Mouse (Mus musculus) neural tube, embryonic 14.5 days (tissue): ENCODE data around the gene Taar3. TPM values are rescaled to one million over a fixed set of nuclear protein-coding genes. Genes with fewer than 3 reads are reported as not detected.

Source experiments
- ATAC-seq: fragments of 200-750 bp; cut with Nextera tagmentation; 2 replicates; pipeline ENCODE4 v1.8.0; 2017; ENCODE audit warnings: low read depth, mild to moderate bottlenecking, moderate TSS enrichment, moderate library complexity
- H3K27ac ChIP-seq: fragments of 300-500 bp; sonication (generic); 2 replicates; pipeline ENCODE4 v1.5.1; 2014; ENCODE audit warnings: low read depth, mild to moderate bottlenecking, control low read depth, low read length, moderate library complexity, mixed read lengths
- H3K27me3 ChIP-seq: fragments of 300-500 bp; sonication (generic); 2 replicates; pipeline ENCODE4 v1.6.1; 2014; ENCODE audit warnings: low read length; ENCODE audit not compliant: control insufficient read depth, insufficient read depth
- H3K36me3 ChIP-seq: fragments of 300-500 bp; sonication (generic); 2 replicates; pipeline ENCODE4 v1.6.1; 2014; ENCODE audit warnings: low read length, mixed read lengths; ENCODE audit not compliant: control insufficient read depth, insufficient read depth
- H3K4me1 ChIP-seq: fragments of 300-500 bp; sonication (generic); 2 replicates; pipeline ENCODE4 v1.6.1; 2014; ENCODE audit warnings: low read length; ENCODE audit not compliant: control insufficient read depth, insufficient read depth
- H3K4me2 ChIP-seq: fragments of 300-500 bp; sonication (generic); 2 replicates; pipeline ENCODE4 v1.6.1; 2014; ENCODE audit warnings: mild to moderate bottlenecking, low read depth, low read length, control low read depth
- H3K4me3 ChIP-seq: fragments of 300-500 bp; sonication (generic); 2 replicates; pipeline ENCODE4 v1.5.1; 2014; ENCODE audit warnings: low read depth, low read length, control low read depth, mixed read lengths
- H3K9ac ChIP-seq: fragments of 300-500 bp; sonication (generic); replicated peaks from 2 replicates; pipeline ENCODE4 v1.6.1; 2014; ENCODE audit warnings: low read depth, mild to moderate bottlenecking, control low read depth, low read length, mixed read lengths
- H3K9me3 ChIP-seq: fragments of 300-500 bp; sonication (generic); 2 replicates; pipeline ENCODE4 v1.6.1; 2016; ENCODE audit warnings: low read length; ENCODE audit not compliant: control insufficient read depth
- WGBS: fragments of 180-500 bp; shearing (Covaris S2); extraction: QIAGEN DNeasy Blood & Tissue Kit; methylation state at CpG from one replicate; pipeline ENCODE4 v1.1.7; 2014; 5-methylcytosine and 5-hydroxymethylcytosine counted together
- polyA plus RNA-seq: library from polyadenylated mRNA; unstranded; fragments of >200 nt; fragmentation: Nextera tagmentation; extraction: Ambion mirVana; gene quantifications from 2 replicates; pipeline ENCODE4 v1.2.1, GENCODE M21; 2014

Gene Taar3
- not detected in 2 replicates for polyA plus RNA-seq

DNA sequence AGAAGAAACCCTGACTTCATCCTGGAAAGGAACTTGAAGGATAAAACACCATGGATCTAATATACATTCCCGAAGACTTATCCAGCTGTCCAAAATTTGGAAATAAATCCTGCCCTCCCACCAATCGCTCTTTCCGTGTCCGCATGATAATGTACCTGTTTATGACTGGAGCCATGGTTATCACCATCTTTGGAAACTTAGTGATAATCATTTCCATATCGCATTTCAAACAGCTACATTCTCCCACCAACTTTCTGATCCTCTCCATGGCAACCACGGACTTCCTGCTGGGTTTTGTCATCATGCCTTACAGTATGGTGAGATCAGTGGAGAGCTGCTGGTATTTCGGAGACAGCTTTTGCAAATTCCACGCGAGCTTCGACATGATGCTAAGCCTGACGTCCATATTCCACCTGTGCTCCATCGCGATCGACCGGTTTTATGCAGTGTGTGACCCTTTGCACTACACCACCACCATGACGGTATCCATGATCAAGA, at the start of gene Taar3:
TSS of gene Taar3 (plus strand) at position 51 of the 498 bp plus-strand sequence.
- no peak for ATAC-seq
- Histone ChIP-seq H3K27ac (no peak within 1 kb of the TSS), H3K36me3 (no peaks in the 10 kb centered on the region), H3K4me2 (no peak within 1 kb of the TSS), H3K4me3 (no peak within 1 kb of the TSS), H3K9me3 (no peaks in the 10 kb centered on the region), H3K27me3 (no peaks in the 10 kb centered on the region), H3K4me1 (no peaks in the 10 kb centered on the region), H3K9ac (no peak within 1 kb of the TSS)
- 85% methylated on average over 16 of the region's 16 CpGs for WGBS

DNA sequence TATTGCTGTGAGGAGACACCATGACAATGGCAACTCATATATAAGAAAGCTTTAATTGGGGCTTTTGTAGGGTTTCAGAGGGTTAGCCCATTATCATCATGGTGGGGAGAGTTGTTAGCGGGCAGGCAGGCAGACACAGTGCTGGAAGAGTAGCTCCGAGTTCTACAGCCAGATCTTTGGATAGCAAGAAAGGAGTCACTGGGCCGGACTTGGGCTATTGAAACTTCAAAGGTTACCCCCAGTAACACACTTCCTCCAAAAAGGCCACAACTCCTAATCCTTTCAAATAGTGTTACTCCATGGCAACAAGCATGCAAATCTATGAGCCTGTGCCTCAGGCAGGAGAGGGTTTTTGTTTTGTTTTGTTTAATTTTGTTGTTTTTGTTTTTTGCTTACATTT, 48.2 kb upstream of the Taar3 start:
- Histone ChIP-seq H3K9me3 (no peaks in the 10 kb centered on the region), H3K27me3 (no peaks in the 10 kb centered on the region), H3K27ac (no peak overlapping the region), H3K4me2 (no peak overlapping the region), H3K4me3 (no peak overlapping the region), H3K4me1 (no peaks in the 10 kb centered on the region), H3K9ac (no peak overlapping the region), H3K36me3 (no peaks in the 10 kb centered on the region)
- 47% methylated on average over 3 of the region's 3 CpGs for whole genome bisulfite sequencing
- no peak for ATAC-seq

DNA sequence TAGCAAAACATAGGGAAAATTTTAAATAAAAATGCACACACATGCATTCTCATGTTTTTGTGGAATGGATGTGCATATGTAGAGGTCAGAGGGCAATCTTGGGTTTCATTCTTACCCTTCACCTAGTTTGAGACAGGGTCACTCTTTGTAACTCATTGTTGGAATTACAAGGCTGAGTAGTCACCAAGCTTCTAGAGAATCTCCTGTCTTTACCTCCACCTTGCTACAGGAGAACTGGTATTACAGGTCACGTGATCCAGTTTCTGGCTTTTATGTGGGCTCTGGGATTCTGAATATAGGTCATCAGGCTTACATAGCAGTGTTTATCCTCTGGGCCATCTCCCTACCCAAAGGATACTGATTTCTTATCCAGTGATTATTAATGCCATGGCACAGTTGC, 43.7 kb upstream of the Taar3 start:
- Histone ChIP-seq H3K36me3 (no peaks in the 10 kb centered on the region), H3K27me3 (no peaks in the 10 kb centered on the region), H3K4me3 (no peak overlapping the region), H3K9ac (no peak overlapping the region), H3K27ac (no peak overlapping the region), H3K9me3 (no peaks in the 10 kb centered on the region), H3K4me2 (no peak overlapping the region), H3K4me1 (no peaks in the 10 kb centered on the region)
- ATAC-seq, result no peak
- WGBS, result 97% methylated on average over 1 of the region's 1 CpGs

DNA sequence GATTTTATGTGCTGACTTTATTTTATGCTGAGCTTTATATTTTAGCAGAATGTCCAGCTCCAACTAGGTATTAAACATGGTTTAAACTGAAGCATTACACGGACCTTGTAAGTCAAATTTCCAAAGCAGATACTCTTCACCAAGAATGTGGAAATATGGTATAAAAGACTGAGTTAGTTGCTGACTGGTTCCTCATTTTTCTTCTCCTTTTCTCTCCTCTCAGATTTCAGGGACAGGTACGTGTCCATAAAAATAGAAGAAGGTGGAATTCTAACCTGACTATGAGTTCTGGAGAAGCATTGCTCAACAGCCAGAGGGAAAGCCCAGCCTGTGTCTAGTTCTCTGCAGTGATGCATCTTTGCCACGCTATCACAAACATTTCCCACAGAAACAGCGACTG, 29.3 kb upstream of the Taar3 start, which contains the start of gene Taar1:
TSS of gene Taar1 (plus strand) at position 301 of the 400 bp plus-strand sequence.
- H3K4me2 ChIP-seq, result no peak within 1 kb of the TSS

DNA sequence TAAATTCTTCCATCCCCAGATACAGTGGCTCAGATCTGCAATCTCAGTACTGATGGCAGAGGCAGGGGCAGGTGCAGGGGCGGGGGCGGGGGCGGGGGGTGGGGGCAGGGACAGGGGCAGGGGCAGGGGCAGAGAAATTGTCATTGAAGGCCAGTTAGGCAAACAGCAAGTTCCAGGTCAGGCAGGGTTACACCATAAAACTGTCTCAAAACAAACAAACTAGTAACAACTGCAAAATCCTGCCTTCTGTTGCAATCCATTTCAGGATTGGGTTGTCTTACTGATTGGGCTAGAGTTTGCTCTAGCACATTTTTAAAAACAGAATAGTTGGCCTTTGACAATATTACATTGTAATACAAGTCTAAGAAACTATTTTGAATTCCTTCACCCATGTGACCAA, 26.9 kb upstream of the Taar3 start:
- Histone ChIP-seq H3K4me3 (no peak overlapping the region), H3K27me3 (no peaks in the 10 kb centered on the region), H3K4me2 (no peak overlapping the region), H3K27ac (no peak overlapping the region), H3K36me3 (no peaks in the 10 kb centered on the region), H3K4me1 (no peaks in the 10 kb centered on the region), H3K9me3 (no peaks in the 10 kb centered on the region), H3K9ac (no peak overlapping the region)
- no peak for ATAC-seq
- 70% methylated on average over 3 of the region's 3 CpGs for WGBS

More for the DNA sequence above, 29.3 kb upstream of the Taar3 start, which contains the start of gene Taar1:
- 92% methylated on average over 4 of the region's 4 CpGs for WGBS
- Histone ChIP-seq H3K9ac (no peak within 1 kb of the TSS), H3K36me3 (no peaks in the 10 kb centered on the region), H3K9me3 (no peaks in the 10 kb centered on the region), H3K27me3 (no peaks in the 10 kb centered on the region), H3K4me1 (no peaks in the 10 kb centered on the region), H3K27ac (no peak within 1 kb of the TSS), H3K4me3 (no peak within 1 kb of the TSS)
- no peak for ATAC-seq

DNA sequence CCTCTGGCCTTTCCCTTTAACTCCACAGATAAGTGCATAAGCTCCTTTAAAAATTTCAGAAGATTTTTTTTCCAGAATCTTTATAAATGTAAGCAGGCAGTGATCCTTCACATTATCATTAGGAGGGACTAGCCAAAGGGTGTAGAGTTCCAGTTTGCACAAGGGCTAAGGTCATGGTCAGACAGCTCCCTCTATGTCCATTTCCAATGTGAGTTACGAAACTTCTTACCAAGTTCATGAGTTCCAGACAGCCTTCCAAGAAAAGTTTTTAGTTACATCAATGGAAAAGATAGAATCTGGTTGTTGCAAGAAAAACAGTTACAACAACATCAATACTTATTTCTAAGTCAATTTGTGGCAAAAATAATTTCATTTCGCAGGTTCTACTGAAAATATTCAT, 25.4 kb upstream of the Taar3 start:
- no peaks in the 10 kb centered on the region for H3K4me1 ChIP-seq
- WGBS, result 85% methylated on average over 2 of the region's 2 CpGs
- no peak overlapping the region for H3K27ac ChIP-seq
- H3K4me2 ChIP-seq, result no peak overlapping the region
- no peak overlapping the region for H3K9ac ChIP-seq
- ATAC-seq, result no peak
- no peaks in the 10 kb centered on the region for H3K27me3 ChIP-seq
- no peaks in the 10 kb centered on the region for H3K36me3 ChIP-seq
- H3K4me3 ChIP-seq, result no peak overlapping the region
- H3K9me3 ChIP-seq, result no peaks in the 10 kb centered on the region

DNA sequence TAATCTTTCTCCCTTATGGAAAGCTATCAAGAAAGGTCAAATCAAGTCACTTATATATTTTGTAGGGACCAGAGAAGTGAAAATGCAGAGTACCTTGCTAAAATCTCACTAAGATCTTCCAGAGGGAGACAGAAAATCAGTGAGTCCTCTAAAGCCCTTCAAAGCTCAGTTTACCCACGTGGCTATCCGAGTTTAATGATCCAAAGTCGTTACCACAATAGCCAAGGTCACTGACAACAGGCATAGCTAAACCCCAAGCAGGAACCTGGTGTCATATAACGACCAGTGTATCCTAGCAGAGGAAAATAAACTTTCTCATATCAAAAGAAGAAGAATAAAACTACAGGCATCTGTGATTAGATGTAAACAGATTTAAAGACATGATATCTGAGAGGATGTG, 11.7 kb upstream of the Taar3 start:
- Histone ChIP-seq H3K9ac (no peak overlapping the region), H3K27ac (no peak overlapping the region), H3K4me3 (no peak overlapping the region), H3K4me2 (peak overlapping the region; percentile 24; the same call in 1 of the 2 replicates), H3K27me3 (no peaks in the 10 kb centered on the region), H3K36me3 (no peaks in the 10 kb centered on the region), H3K9me3 (no peaks in the 10 kb centered on the region), H3K4me1 (no peaks in the 10 kb centered on the region)
- 27% methylated on average over 4 of the region's 4 CpGs for WGBS
- no peak for ATAC-seq

DNA sequence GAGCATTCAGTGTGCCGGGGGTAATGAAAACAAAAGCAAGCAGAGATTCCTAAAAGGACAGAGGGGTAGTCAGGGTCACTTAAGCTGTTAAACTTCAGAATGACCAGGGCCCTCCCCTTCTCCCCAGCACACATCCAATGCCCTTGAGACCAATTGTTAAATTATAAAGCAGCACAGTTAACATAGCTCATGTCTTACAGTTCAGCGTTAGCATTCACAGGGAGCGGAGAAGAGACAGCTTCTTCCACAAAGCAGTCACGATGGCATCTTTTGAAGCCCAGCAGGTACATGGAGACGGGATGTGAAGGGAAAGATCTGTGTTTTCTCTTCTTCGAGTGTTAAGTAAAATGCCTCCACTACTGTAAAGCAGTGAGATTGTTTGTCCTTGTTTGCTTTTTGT, 11.0 kb upstream of the Taar3 start, which contains the start of gene Taar2:
TSS of gene Taar2 (plus strand) at position 261 of the 400 bp plus-strand sequence.
- peak; percentile 63 for ATAC-seq
- no peak within 1 kb of the TSS for H3K27ac ChIP-seq
- H3K9me3 ChIP-seq, result no peaks in the 10 kb centered on the region
- peak within 1 kb of the TSS; percentile 24; the same call in 1 of the 2 replicates for H3K4me2 ChIP-seq
- H3K4me1 ChIP-seq, result no peaks in the 10 kb centered on the region
- WGBS, result 14% methylated on average over 6 of the region's 6 CpGs
- H3K9ac ChIP-seq, result no peak within 1 kb of the TSS
- no peaks in the 10 kb centered on the region for H3K36me3 ChIP-seq
- no peaks in the 10 kb centered on the region for H3K27me3 ChIP-seq
- no peak within 1 kb of the TSS for H3K4me3 ChIP-seq

DNA sequence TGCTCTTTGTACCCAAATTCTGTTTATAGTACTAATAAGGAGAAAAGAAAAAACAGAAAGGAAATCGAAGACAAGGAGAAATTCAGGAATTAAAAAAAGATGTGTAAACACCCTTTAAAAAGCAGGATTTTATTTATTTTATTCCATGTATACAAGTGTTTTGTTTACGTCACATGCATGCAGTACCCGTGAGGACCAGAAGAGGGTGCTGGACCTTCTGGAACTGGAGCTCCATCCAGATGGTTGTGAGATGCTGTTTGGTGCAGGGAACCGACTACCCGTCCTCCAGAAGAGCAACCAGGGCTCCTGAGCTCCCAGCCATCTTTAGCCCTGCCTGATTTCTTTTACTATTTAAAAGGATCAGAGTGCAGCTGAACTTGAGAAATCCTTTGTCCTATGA, 6.9 kb upstream of the Taar3 start:
- ATAC-seq, result no peak
- H3K4me1 ChIP-seq, result no peaks in the 10 kb centered on the region
- WGBS, result 76% methylated on average over 5 of the region's 5 CpGs
- no peaks in the 10 kb centered on the region for H3K36me3 ChIP-seq
- H3K9me3 ChIP-seq, result no peaks in the 10 kb centered on the region
- no peak overlapping the region for H3K9ac ChIP-seq
- H3K4me3 ChIP-seq, result no peak overlapping the region
- no peak overlapping the region for H3K27ac ChIP-seq
- H3K4me2 ChIP-seq, result no peak overlapping the region
- H3K27me3 ChIP-seq, result no peaks in the 10 kb centered on the region
